Mouse (Mus musculus): ENCODE results near the gene Capn10. TPM values are rescaled to one million over a fixed set of nuclear protein-coding genes. Genes with fewer than 3 reads are reported as not detected.

The Capn10 gene
- total RNA-seq, 2 experiments from 2014 or later, result 4.4 to 5.5 TPM

DNA sequence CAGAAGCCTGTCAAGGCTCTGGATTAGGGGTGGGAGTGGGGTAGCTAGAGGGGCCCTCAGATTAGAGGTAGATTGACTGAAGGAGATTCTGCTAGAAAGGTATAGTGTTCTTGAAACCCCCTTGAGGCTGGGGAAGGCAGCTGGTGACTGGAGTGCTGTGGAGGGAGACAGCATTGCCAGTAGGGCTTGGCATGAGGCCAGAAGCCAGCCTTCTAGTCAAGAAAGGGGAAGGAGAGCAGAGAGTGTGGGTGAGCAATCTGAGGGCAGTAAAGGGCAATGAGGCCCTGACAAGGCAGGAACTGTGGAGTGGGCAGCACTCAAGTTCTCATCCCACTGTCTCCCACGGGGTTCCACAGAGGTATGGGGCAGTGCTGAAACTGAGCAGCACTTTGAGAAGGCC, 38.7 kb downstream of the Capn10 start:
- DNase-seq, result no peak

DNA sequence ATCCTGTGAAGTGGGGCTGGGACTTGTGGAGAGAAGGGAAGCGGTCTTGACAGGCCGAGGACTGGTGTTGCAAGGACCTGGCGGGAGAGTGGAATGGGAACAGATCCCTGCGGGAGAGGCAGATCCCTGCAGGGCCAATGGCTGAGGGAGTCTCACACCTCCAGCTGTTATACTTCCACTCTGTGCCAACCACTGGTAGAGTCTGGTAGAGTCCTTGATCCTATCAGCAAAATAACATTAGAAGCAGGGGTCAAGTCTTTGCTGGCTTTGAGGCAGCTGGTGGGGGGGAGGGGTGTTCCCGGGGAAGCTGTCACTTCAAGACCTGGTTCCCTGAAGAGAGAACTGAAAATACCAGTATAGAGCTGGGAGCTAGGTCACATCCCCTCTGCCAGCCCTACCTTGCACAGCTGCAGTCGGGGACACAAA, 42.0 kb downstream of the Capn10 start:
- no peak for DNase-seq

DNA sequence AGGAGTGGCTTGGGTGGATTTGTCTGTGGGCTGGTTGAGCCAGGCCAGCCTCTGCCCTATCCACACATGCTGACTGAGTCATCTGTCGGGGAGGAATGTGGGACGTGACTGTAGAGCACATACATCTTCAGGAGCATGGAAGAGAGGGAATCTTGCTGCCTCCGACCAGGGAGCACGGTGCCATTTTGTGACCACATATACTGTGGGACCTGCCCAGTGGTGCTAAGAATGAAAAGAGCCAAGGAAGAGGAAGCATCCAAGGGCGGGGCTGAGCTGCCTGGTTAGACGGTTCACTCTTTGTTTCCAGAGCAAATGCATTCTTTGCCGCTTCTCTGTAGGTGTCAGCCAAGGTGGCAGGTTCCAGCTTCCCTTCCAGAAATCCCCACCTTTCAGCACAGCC, 44.5 kb downstream of the Capn10 start:
- no peak for DNase-seq

DNA sequence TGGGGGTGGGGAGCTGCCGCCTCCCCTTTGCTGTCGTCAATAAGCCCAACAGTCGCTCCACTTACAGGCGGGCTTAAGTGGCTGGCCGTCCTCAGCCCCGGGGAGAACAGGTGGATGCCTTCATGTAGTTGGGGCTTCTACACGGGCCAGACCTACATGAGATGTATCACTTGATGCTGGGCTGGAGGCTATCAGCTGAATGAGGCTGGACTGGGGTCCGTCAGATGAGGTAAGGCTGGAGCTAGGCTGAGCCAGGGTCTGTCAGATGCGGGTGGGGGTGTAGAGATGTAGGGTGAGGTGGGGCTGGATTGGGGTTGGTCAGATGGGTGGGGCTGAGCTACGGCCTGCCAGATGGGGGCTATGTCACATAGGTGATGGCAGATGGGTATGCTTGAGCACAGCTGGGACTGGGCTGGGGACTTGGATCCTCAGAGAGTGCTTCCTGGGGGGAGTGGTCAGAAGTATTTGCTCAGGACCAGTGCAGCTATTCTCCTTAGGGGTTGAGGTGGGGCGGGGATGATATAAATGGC, 45.0 kb downstream of the Capn10 start:
- DNase-seq, result no peak

DNA sequence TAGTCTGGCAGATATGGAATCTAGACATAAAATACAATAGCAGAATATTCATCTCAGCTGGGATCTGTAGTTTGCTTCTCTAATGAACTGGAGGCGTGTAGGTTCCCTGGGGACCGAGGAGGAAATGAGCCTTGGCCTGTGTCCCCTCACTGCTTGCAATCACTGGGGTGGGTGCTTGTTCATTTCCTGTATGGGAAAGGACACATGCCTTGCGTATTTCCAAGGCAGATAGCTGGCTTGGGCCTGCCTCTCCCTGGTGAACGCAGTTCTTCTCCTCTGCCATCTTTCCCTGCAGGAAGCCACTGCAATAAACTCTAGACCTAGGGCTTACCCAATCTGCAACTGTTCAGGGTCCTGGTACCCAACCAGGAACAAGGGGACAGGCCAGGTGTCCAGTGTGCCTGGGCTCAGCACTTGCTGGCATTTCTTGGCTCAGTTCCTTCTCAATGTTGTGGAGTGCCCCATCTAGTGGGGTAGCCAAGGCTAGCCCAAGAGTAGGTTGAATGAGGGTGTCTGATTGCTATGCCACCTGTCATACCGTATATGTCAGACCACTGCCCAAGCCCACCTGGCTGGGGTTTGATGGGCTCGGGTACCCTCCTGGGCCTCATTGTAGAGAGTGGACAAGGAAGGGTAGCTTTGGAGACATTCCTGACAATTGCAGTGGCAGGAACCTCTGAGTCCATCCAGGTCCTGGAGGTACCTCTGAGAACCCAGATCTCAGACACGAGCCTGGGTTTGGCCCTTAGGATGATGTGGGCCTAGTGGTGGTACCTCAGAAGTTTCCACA, 47.1 kb downstream of the Capn10 start:
- DNase-seq, result peak; percentile 52

DNA sequence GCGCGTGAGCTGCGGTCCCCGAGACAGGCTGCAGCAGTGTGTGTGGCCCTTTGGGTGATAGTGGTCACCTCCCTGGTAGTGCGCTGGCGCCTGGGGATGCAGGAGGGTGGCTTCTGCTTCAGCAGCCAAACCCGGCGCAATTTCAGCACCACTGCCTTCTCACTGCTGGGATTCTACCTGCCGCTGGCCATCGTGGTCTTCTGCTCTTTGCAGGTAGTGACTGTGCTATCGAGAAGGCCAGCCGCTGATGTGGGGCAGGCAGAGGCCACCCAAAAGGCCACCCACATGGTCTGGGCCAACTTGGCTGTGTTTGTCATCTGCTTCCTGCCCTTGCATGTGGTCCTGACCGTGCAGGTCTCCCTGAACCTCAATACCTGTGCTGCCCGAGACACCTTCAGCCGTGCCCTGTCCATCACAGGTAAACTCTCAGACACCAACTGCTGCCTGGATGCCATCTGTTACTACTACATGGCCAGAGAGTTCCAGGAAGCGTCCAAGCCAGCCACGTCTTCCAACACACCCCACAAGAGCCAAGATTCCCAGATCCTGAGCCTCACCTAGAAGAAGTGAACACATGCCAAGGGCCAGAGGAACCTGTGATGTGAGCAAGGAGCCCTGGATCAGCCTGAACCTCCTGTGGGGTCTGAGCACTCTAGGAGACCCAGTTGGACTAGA, 48.9 kb downstream of the Capn10 start:
- no peak for DNase-seq

DNA sequence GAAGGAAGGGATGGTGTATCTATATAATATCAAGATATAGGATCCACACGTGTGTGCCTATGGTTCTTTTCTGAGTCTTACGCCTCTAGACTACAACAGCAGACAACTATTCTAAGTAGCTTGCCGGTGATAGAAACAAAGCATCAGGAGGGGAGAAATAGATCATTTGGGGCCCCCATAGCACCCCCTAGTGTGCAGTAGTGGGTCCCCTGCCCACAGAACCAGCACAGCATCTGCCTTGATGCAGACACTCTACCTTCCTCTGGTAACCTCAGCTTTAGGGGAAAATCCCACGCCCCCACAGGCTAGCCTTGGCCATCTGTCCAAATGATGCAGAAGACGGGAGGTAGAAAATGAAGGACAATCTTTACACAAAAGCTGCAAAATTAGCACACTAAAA, 50.8 kb downstream of the Capn10 start:
- no peak for DNase-seq

DNA sequence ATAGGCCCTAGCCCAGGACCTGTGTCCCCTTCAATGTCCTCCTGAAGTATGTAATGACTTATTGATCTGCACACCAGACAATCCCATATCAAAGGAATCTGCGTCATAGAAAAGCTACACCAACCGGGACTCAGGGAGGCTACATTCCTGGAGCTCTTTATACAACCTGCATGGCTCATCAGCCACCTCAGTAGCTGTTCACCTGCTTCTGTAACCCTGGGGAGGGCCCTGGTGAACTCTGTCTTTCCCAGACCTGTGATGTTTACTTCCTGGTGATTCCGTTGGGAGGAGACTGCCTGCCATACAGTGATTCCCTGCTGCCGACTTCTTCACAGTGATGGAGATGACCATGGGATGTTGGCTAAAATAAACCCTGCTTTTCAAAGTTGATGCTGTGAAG, 54.7 kb downstream of the Capn10 start:
- DNase-seq, result no peak

DNA sequence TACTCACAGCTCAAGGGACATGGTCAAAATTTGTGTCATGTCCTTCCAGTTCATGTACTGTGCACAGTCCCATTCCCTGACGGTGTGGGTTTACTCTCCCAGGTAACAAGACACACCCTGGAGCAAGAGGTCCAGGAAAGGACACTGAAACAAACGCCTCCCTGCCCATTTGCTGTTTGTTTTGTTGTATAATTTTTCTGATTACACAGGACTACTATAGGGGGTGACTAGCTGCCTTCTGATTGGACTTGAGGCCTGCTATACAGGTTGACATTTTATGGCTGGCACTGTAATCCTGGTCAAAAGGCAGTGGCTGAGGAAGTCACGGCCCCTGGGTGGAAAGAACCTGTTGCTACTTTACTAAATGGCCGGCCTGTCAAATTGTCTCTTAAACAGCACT, 55.7 kb downstream of the Capn10 start:
- DNase-seq, result no peak

DNA sequence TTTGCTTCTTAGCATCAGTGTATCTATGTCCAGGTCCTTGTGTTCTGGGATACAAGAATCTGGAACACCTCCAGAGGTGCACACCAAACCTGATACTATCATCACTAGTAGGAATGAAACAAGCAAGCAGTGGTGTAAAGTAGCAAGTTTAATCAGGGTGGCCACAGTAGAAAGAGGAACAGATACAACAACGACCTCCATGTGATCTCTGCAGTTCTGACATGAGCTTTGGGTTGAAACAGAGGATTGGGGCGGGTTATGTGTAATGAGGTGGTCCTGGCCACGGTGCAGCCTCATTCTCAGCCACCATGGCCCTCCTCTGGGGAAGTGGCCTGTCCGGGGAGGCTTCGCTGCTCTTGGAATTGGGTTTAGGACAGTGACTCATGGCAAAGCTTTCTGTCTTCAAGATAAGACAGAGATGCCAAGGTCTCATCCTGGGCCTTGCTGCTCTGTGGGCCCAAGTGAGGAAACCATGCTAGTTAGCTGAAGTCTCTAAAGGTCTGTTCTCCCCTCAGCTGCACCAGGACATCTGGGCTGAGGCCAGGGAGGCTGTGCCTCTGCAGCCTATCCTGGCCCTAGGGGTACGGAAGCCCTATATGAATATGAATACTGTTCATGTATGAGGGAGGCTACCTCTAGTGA, 58.2 kb downstream of the Capn10 start:
- DNase-seq, result no peak

DNA sequence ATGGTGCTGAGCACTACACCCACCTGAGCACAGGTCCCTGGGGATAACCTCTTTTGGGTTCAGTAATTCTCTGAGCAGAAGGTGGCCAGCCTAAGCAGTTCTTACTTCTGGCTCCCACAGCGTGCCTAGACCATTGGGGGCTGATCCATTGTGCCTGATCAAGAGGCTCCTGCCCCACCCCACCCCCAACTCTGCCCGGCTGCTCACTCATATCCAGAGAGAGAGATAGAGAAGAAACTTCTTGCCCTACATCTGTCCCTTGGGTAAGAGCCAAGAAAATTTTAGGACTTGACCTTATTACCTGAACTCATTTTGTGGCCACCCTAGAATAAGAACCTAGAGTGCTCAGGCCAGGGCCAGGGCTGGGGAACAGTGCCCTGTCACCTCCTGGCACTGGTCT, 58.7 kb downstream of the Capn10 start:
- no peak for DNase-seq

Other genes with a start within 250 kb of the Capn10 start
- 100 to 1,000 TPM; 246 to 275 TPM for gene Gpc1, start 102.7 kb upstream of the Capn10 start, total RNA-seq (2021)
- gene Ankmy1, start 31.5 kb upstream of the Capn10 start, total RNA-seq (2021), result not detected
- gene Dusp28, start 27.4 kb upstream of the Capn10 start, total RNA-seq (2021), result 10 to 100 TPM; 22.6 to 24.5 TPM
- 10 to 100 TPM; 64.0 to 66.5 TPM for gene Rnpepl1, start 23.6 kb upstream of the Capn10 start, total RNA-seq (2021)
- under 1 TPM; 0.23 to 0.27 TPM for gene Gpr35, start 16.5 kb downstream of the Capn10 start, total RNA-seq (2021)
- gene Aqp12, start 72.0 kb downstream of the Capn10 start, total RNA-seq (2021), result not detected
- gene Kif1a, start 167.6 kb downstream of the Capn10 start, total RNA-seq (2021), result 1 to 10 TPM; 1.5 to 1.7 TPM
- not detected for gene Agxt, start 200.9 kb downstream of the Capn10 start, total RNA-seq (2021)
- gene 2310007B03Rik, start 226.6 kb downstream of the Capn10 start, total RNA-seq (2021), result not detected
- not detected for gene Crocc2, start 234.3 kb downstream of the Capn10 start, total RNA-seq (2021)

All from gastrocnemius, postnatal 25 days (tissue).